Mouse (Mus musculus) skeletal muscle tissue, adult 2 months (tissue): ENCODE results near the gene Fam213a.

ENCODE experiments used
- DNase-seq: peaks from one replicate; pipeline ENCODE4 v3.0.0-alpha.2; 2012; ENCODE audit warnings: low read depth, low spot score

Fam213a gene

GRCm38 (mm10) chr14:41004201-41005141, 9.1 kb downstream of the Fam213a start:
- DNase-seq, result peak; percentile 15

- no peak for DNase-seq
Observed at GRCm38 (mm10) chr14:41001576-41001975, 12.0 kb downstream of the Fam213a start.

GRCm38 (mm10) chr14:41000801-41001200, 12.8 kb downstream of the Fam213a start:
- DNase-seq, result no peak

- DNase-seq, result no peak
Observed at GRCm38 (mm10) chr14:40999904-41000645, 13.5 kb downstream of the Fam213a start.

GRCm38 (mm10) chr14:40996171-40996570, 17.4 kb downstream of the Fam213a start:
- no peak for DNase-seq

- no peak for DNase-seq
Observed at GRCm38 (mm10) chr14:40992464-40992863, 21.1 kb downstream of the Fam213a start.

- no peak for DNase-seq
Observed at GRCm38 (mm10) chr14:40988780-40989179, 24.8 kb downstream of the Fam213a start.

- DNase-seq, result no peak
Observed at GRCm38 (mm10) chr14:40987184-40987583, 26.4 kb downstream of the Fam213a start.

GRCm38 (mm10) chr14:40985635-40986034, 28.0 kb downstream of the Fam213a start:
- DNase-seq, result no peak

GRCm38 (mm10) chr14:40979723-40980122, 33.9 kb downstream of the Fam213a start:
- no peak for DNase-seq

- DNase-seq, result no peak
Observed at GRCm38 (mm10) chr14:40979002-40979401, 34.6 kb downstream of the Fam213a start.

GRCm38 (mm10) chr14:40975127-40975721, 38.4 kb downstream of the Fam213a start:
- peak; percentile 64 for DNase-seq

- no peak for DNase-seq
Observed at GRCm38 (mm10) chr14:40968051-40968450, 45.5 kb downstream of the Fam213a start.

- peak; percentile 70 for DNase-seq
Observed at GRCm38 (mm10) chr14:40967598-40967900, 46.0 kb downstream of the Fam213a start.

- DNase-seq, result peak; percentile 98
Observed at GRCm38 (mm10) chr14:40966862-40967597, 46.6 kb downstream of the Fam213a start.

GRCm38 (mm10) chr14:40966392-40966861, 47.2 kb downstream of the Fam213a start, which contains the start of gene Tspan14:
Tspan14 (minus strand) TSS chr14:40966807.
- no peak for DNase-seq

GRCm38 (mm10) chr14:40965507-40966356, 47.9 kb downstream of the Fam213a start:
- peak; percentile 37 for DNase-seq

- DNase-seq, result no peak
Observed at GRCm38 (mm10) chr14:40964881-40965280, 48.7 kb downstream of the Fam213a start.

- DNase-seq, result no peak
Observed at GRCm38 (mm10) chr14:40964214-40964610, 49.4 kb downstream of the Fam213a start.

GRCm38 (mm10) chr14:40963501-40964213, 49.9 kb downstream of the Fam213a start:
- no peak for DNase-seq
